Mouse (Mus musculus) thymus, adult 2 months (tissue): ENCODE results near the gene Vmn1r220. TPM values are rescaled to one million over a fixed set of nuclear protein-coding genes. Genes with fewer than 3 reads are reported as not detected.

Experiments
- DNase-seq: peaks from one replicate; pipeline ENCODE4 v3.0.0; 2021
- H3K27ac ChIP-seq: fragments of 200-500 bp; 2 replicates; pipeline ENCODE4 v1.5.1; 2012; ENCODE audit warnings: low read length, control low read depth; ENCODE audit not compliant: control insufficient read depth, insufficient read depth
- H3K27me3 ChIP-seq: fragments of 200-500 bp; 2 replicates; pipeline ENCODE4 v1.6.1; 2012; ENCODE audit warnings: mild to moderate bottlenecking, low read length, moderate library complexity, mixed read lengths; ENCODE audit not compliant: control insufficient read depth, insufficient read depth
- H3K36me3 ChIP-seq: fragments of 200-500 bp; 2 replicates; pipeline ENCODE4 v1.6.1; 2012; ENCODE audit warnings: mild to moderate bottlenecking, low read length, moderate library complexity; ENCODE audit not compliant: control insufficient read depth, insufficient read depth
- H3K4me1 ChIP-seq: fragments of 200-500 bp; replicated peaks from 2 replicates; pipeline ENCODE4 v1.6.1; 2012; ENCODE audit warnings: low read length; ENCODE audit not compliant: control insufficient read depth, insufficient read depth
- H3K4me3 ChIP-seq: fragments of 200-500 bp; 2 replicates; pipeline ENCODE4 v1.5.1; 2012; ENCODE audit warnings: mild to moderate bottlenecking, low read length, control low read depth, moderate library complexity; ENCODE audit not compliant: control insufficient read depth, insufficient read depth
- CTCF ChIP-seq: fragments of 200-500 bp; IDR thresholded peaks from 2 replicates; pipeline ENCODE4 v1.5.1; 2012; ENCODE audit warnings: mild to moderate bottlenecking, control low read depth, low read length, moderate library complexity, borderline replicate concordance; ENCODE audit not compliant: control insufficient read depth, poor library complexity, insufficient read depth; ENCODE audit errors: extremely low read depth
- POLR2A ChIP-seq: fragments of 200-500 bp; IDR thresholded peaks from 2 replicates; pipeline ENCODE4 v1.6.1; 2012; ENCODE audit warnings: mild to moderate bottlenecking, low read length, control low read depth, moderate library complexity; ENCODE audit not compliant: control insufficient read depth, poor library complexity, insufficient read depth; ENCODE audit errors: extremely low read depth
- WGBS: fragments of 180-500 bp; shearing (Covaris S2); methylation state at CpG from one replicate; pipeline ENCODE4 v1.1.7; 2018; 5-methylcytosine and 5-hydroxymethylcytosine counted together
- polyA plus RNA-seq: library from polyadenylated mRNA; depleted of rRNA; stranded (reverse); fragments of >200 nt; gene quantifications from 2 replicates; pipeline ENCODE4 v1.2.3, GENCODE M21; 2012; rRNA removed

The Vmn1r220 gene
- polyA plus RNA-seq, 1 experiment = 0.12 TPM

- 91% methylated on average over 2 of the region's 2 CpGs for WGBS
- DNase-seq = no peak
- Histone ChIP-seq H3K4me3 (no peak overlapping the region), H3K36me3 (no peaks in the 10 kb centered on the region), H3K4me1 (no peaks in the 10 kb centered on the region), H3K27me3 (no peaks in the 10 kb centered on the region), H3K27ac (no peak overlapping the region)
- TF ChIP-seq POLR2A = no peak
- no peak for TF ChIP-seq CTCF
Observed at GRCm38 (mm10) chr13:23138880-23139279, 48.9 kb downstream of the Vmn1r220 start.

- Histone ChIP-seq H3K4me3 (no peak overlapping the region), H3K4me1 (no peaks in the 10 kb centered on the region), H3K36me3 (no peaks in the 10 kb centered on the region), H3K27ac (no peak overlapping the region), H3K27me3 (no peaks in the 10 kb centered on the region)
- DNase-seq = no peak
- WGBS = 55% methylated on average over 1 of the region's 1 CpGs
- TF ChIP-seq POLR2A (no peak), CTCF (no peak)
Observed at GRCm38 (mm10) chr13:23133501-23133900, 54.3 kb downstream of the Vmn1r220 start.

DNA sequence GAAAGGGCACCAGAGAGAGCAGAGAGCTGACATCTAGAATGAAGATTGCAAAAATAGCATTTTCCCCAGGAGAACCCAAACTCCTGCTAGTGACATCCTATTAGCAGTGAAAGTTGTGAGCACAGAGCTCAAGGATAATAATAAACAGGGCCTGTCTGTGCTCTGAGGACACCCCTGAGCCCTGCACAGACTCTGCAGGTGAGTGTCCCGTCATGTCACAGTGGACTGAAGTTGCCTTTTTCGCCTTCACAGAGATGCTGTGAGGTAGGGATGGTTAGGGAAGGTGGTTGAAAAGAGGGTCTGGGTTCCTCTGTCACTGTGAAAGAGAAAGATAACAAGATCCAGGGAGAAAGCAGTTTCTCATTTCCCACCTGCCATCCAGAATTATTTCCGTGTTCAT, 54.7 kb downstream of the Vmn1r220 start, which contains the start of gene Vmn1r218:
Vmn1r218 (plus strand) TSS at position 57 of the 400 bp plus-strand sequence.
- TF ChIP-seq POLR2A (no peak), CTCF (no peak)
- 72% methylated on average over 3 of the region's 3 CpGs for WGBS
- DNase-seq = no peak
- Histone ChIP-seq H3K27ac (no peak within 1 kb of the TSS), H3K4me1 (no peaks in the 10 kb centered on the region), H3K27me3 (no peaks in the 10 kb centered on the region), H3K4me3 (no peak within 1 kb of the TSS), H3K36me3 (no peaks in the 10 kb centered on the region)

Other genes with a start within 250 kb of the Vmn1r220 start
- gene Vmn1r213, start 180.3 kb downstream of the Vmn1r220 start, polyA plus RNA-seq = not detected in 2 replicates
- gene Vmn1r214, start 157.6 kb downstream of the Vmn1r220 start, polyA plus RNA-seq = not detected in 2 replicates
- gene Vmn1r215, start 120.0 kb downstream of the Vmn1r220 start, polyA plus RNA-seq = not detected in 2 replicates
- not detected in 2 replicates for gene Vmn1r217, start 69.7 kb downstream of the Vmn1r220 start, polyA plus RNA-seq
- gene Vmn1r218, start 54.8 kb downstream of the Vmn1r220 start, polyA plus RNA-seq = not detected in 2 replicates
- gene Vmn1r219, start 28.7 kb downstream of the Vmn1r220 start, polyA plus RNA-seq = not detected in 2 replicates
- gene Vmn1r221, start 26.2 kb upstream of the Vmn1r220 start, polyA plus RNA-seq = not detected in 2 replicates
- not detected in 2 replicates for gene Vmn1r222, start 48.0 kb upstream of the Vmn1r220 start, polyA plus RNA-seq
- gene Vmn1r223, start 59.2 kb upstream of the Vmn1r220 start, polyA plus RNA-seq = not detected in 2 replicates
- gene Zfp322a, start 181.2 kb upstream of the Vmn1r220 start, polyA plus RNA-seq = 2.4 and 3.7 TPM in 2 replicates
- 4.2 and 4.5 TPM in 2 replicates for gene Abt1, start 235.9 kb upstream of the Vmn1r220 start, polyA plus RNA-seq